Mouse (Mus musculus): Measurements from ENCODE around the gene Dnajb8. TPM values are rescaled to one million over a fixed set of nuclear protein-coding genes. Genes with fewer than 3 reads are reported as not detected.

Dnajb8 gene
- total and polyA plus RNA-seq, 3 experiments = not detected

- H3K27me3 ChIP-seq (replicated peaks) = no peaks in the 10 kb centered on the region
- H3K36me3 ChIP-seq (replicated peaks in 1 of 2; ENCODE audit: control insufficient read depth in 1 of 2, insufficient read depth in 1 of 2, low read length in 1 of 2) = peaks cover 4 to 89% of the 10 kb centered on the region in 2 experiments
- H3K4me2 ChIP-seq (ENCODE audit: insufficient read depth, low read depth, poor library complexity, severe bottlenecking) = no peak overlapping the region
- H3K4me3 ChIP-seq (replicated peaks in 1 of 3; ENCODE audit: low read depth in 2 of 3, low read length in 2 of 3, poor library complexity in 1 of 3) = no peak overlapping the region
- no peak for DNase-seq (ENCODE audit: extremely low read depth)
- in situ Hi-C loops (cut with MboI; ENCODE audit: low pct_ligation_motif_present, low pct_unique_long_range_greater_than_20kb, low sequenced_read_pairs) (no loop called here), dilution Hi-C loops (cut with MboI; ENCODE audit: extremely low pct_ligation_motif_present, extremely low pct_unique_long_range_greater_than_20kb, low sequenced_read_pairs) (no loop called here)
- no peak overlapping the region for H3K9ac ChIP-seq (ENCODE audit: insufficient read depth, low read depth)
- no peaks in the 10 kb centered on the region for H3K9me3 ChIP-seq (replicated peaks; ENCODE audit: low read length)
- no peaks in the 10 kb centered on the region for H3K79me2 ChIP-seq (replicated peaks; ENCODE audit: control insufficient read depth, extremely low read depth, insufficient read depth, poor library complexity, severe bottlenecking)
- TF ChIP-seq MAZ (IDR thresholded peaks at IDR 0.05; ENCODE audit: low read depth, low read length) (no peak), RCOR1 (conservative IDR thresholded peaks at IDR 0.05; ENCODE audit: low read depth, low read length) (no peak), E2F4 (IDR thresholded peaks at IDR 0.05; ENCODE audit: insufficient replicate concordance, low read depth, low read length) (no peak), POLR2A (IDR thresholded peaks at IDR 0.05; ENCODE audit: low read depth, low read length) (no peak), USF2 (conservative IDR thresholded peaks at IDR 0.05; ENCODE audit: low read depth, low read length) (no peak), ZKSCAN1 (IDR thresholded peaks at IDR 0.05; ENCODE audit: borderline replicate concordance, low read depth, low read length) (no peak), IRF4 (IDR thresholded peaks at IDR 0.05; ENCODE audit: low read depth, low read length) (no peak), KAT2A (IDR thresholded peaks at IDR 0.05; ENCODE audit: insufficient replicate concordance, low read length) (no peak), CTCF (conservative IDR thresholded peaks at IDR 0.05 in 1 of 2, IDR thresholded peaks at IDR 0.05 in 1 of 2; ENCODE audit: low read depth in 2 of 2, low read length in 2 of 2) (no peak), CHD2 (IDR thresholded peaks at IDR 0.05; ENCODE audit: low read length) (no peak), NRF1 (IDR thresholded peaks at IDR 0.05; ENCODE audit: low read depth, low read length) (no peak), BHLHE40 (IDR thresholded peaks at IDR 0.05; ENCODE audit: low read depth, low read length) (no peak), PAX5 (IDR thresholded peaks at IDR 0.05; ENCODE audit: low read length) (no peak)
- no peaks in the 10 kb centered on the region for H3K4me1 ChIP-seq (ENCODE audit: control insufficient read depth in 1 of 2, insufficient read depth in 2 of 2)
- no peak overlapping the region for H3K27ac ChIP-seq (ENCODE audit: insufficient read depth, low read depth)
Measured at GRCm38 (mm10) chr6:88267068-88267467, 45.0 kb downstream of the Dnajb8 start.

DNA sequence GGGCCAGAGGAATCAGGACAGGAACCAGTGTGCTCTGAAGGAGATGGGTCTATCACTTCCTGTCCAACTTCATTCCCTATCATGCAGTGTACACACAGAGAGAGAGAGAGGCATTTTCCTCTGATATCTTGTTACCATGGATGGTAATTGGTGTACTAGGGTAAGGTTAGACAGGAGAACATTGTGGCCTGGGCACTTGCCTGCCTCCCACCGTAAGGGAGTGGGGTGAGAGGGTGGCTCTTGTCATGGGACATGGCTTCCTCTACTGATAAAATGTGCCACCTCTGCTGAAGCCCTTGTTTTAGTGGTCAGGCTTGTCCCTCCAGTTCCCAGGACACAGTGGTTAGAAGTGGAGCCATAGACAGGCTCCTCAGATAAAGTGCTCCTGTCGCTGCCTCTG, 45.9 kb downstream of the Dnajb8 start:
- no peak overlapping the region for H3K27ac ChIP-seq (ENCODE audit: insufficient read depth, low read depth)
- peaks cover 4 to 87% of the 10 kb centered on the region in 2 experiments for H3K36me3 ChIP-seq (replicated peaks in 1 of 2; ENCODE audit: control insufficient read depth in 1 of 2, insufficient read depth in 1 of 2, low read length in 1 of 2)
- in situ Hi-C loops (cut with MboI; ENCODE audit: low pct_ligation_motif_present, low pct_unique_long_range_greater_than_20kb, low sequenced_read_pairs) = no loop called here
- H3K9ac ChIP-seq (ENCODE audit: insufficient read depth, low read depth) = no peak overlapping the region
- TF ChIP-seq KAT2A (IDR thresholded peaks at IDR 0.05; ENCODE audit: insufficient replicate concordance, low read length) (no peak), ZMIZ1 (IDR thresholded peaks at IDR 0.05; ENCODE audit: low read depth, low read length) (no peak), USF1 (IDR thresholded peaks at IDR 0.05; ENCODE audit: low read depth, low read length) (no peak), ZNF384 (IDR thresholded peaks at IDR 0.05; ENCODE audit: low read depth, low read length) (no peak), MEF2A (IDR thresholded peaks at IDR 0.05; ENCODE audit: borderline replicate concordance, low read depth, low read length) (no peak), CHD2 (IDR thresholded peaks at IDR 0.05; ENCODE audit: low read length) (no peak)
- H3K79me2 ChIP-seq (replicated peaks; ENCODE audit: control insufficient read depth, extremely low read depth, insufficient read depth, poor library complexity, severe bottlenecking) = no peaks in the 10 kb centered on the region
- H3K4me2 ChIP-seq (ENCODE audit: insufficient read depth, low read depth, poor library complexity, severe bottlenecking) = no peak overlapping the region
- no peaks in the 10 kb centered on the region for H3K9me3 ChIP-seq (replicated peaks; ENCODE audit: low read length)
- dilution Hi-C loops (cut with MboI; ENCODE audit: extremely low pct_ligation_motif_present, extremely low pct_unique_long_range_greater_than_20kb, low sequenced_read_pairs) = no loop called here
- no peak for DNase-seq (ENCODE audit: extremely low read depth)
- H3K4me3 ChIP-seq (replicated peaks in 1 of 3; ENCODE audit: low read depth in 2 of 3, low read length in 2 of 3, poor library complexity in 1 of 3) = no peak overlapping the region
- no peaks in the 10 kb centered on the region for H3K4me1 ChIP-seq (ENCODE audit: control insufficient read depth in 1 of 2, insufficient read depth in 2 of 2)
- H3K27me3 ChIP-seq (replicated peaks) = no peaks in the 10 kb centered on the region

All from CH12.LX (cell line).